In genomic region chr17:31915756-31916460, GRCm38 (mm10) we compare ENCODE assay signal across 9 mouse cellular contexts.
A peak's percentile ranks its signal among the peaks of the same experiment; 100 is the strongest.
DNase-seq lines count a peak whose midpoint lies in the region; ATAC-seq and TF ChIP-seq lines count a peak whose summit lies in the region.
"Had no signal": no experiment of that assay in that cellular context is flagged by ENCODE, and none has a peak within 500 bp of the region (broad histone marks: within the 10 kb centered on the region; RNA-seq: fewer than 3 reads in every experiment).

No protein-coding gene starts in this region.

- H3K4me2 ChIP-seq in hindbrain, embryonic 12.5 days (replicated peaks): no peak overlapping the region

- TF ChIP-seq CTCF in C2C12 (IDR thresholded peaks at IDR 0.05; ENCODE audit: control insufficient read depth, insufficient read depth, insufficient read length): no peak

- H3K9ac ChIP-seq in hindbrain, embryonic 12.5 days: no peak overlapping the region

- no peaks in the 10 kb centered on the region for H3K36me3 ChIP-seq in C2C12 (ENCODE audit: control insufficient read depth, insufficient read depth)
- no peaks in the 10 kb centered on the region for H3K36me3 ChIP-seq in hindbrain, embryonic 12.5 days

- no peak overlapping the region for H3K27ac ChIP-seq in hindbrain, embryonic 12.5 days
- H3K27ac ChIP-seq: layer of hippocampus, adult 2 months had no signal

- H3K4me3 ChIP-seq in C2C12 (ENCODE audit: insufficient read depth, poor library complexity, severe bottlenecking): no peak overlapping the region
- no peak overlapping the region for H3K4me3 ChIP-seq in hindbrain, embryonic 12.5 days
- H3K4me3 ChIP-seq: layer of hippocampus, adult 2 months had no signal

- ATAC-seq in hindbrain, embryonic 12.5 days (ENCODE audit: low FRiP score): no peak

- no peaks in the 10 kb centered on the region for H3K79me3 ChIP-seq in C2C12 (ENCODE audit: low read depth)

- DNase-seq in gastrocnemius, adult 18-20 months (ENCODE audit: low spot score): peak; percentile 59
- DNase-seq in gastrocnemius, postnatal 4 days (ENCODE audit: low spot score in 2 of 2): no peak
- DNase-seq in kidney, adult 18-20 months: peak; percentile 64
- DNase-seq in lung, adult 18-20 months: peak; percentile 92 to 94
- no peak for DNase-seq in left cerebral cortex, postnatal 14 days (ENCODE audit: low spot score in 2 of 2)
- no peak for DNase-seq in left cerebral cortex, postnatal 36 days (ENCODE audit: low spot score in 2 of 2)

- WGBS in hindbrain, embryonic 12.5 days: 79% methylated on average over 18 of the region's 18 CpGs

- no peaks in the 10 kb centered on the region for H3K79me2 ChIP-seq in C2C12 (ENCODE audit: control insufficient read depth, insufficient read depth)

- no peak overlapping the region for H3ac ChIP-seq in C2C12 (ENCODE audit: control insufficient read depth, insufficient read length, low read depth)

- H3K4me1 ChIP-seq in hindbrain, embryonic 12.5 days: peaks cover 19% of the 10 kb centered on the region

- no peaks in the 10 kb centered on the region for H3K27me3 ChIP-seq in C2C12 (ENCODE audit: control insufficient read depth, insufficient read depth, insufficient read length)
- H3K27me3 ChIP-seq in hindbrain, embryonic 12.5 days: no peaks in the 10 kb centered on the region

- intact Hi-C loops in left cerebral cortex, postnatal 14 days (cut with DNase I): no loop called here
- intact Hi-C loops in left cerebral cortex, postnatal 36 days (cut with DNase I): no loop called here

- no peaks in the 10 kb centered on the region for H3K9me3 ChIP-seq in hindbrain, embryonic 12.5 days (replicated peaks)

TF ChIP-seq in C2C12, 6 proteins besides CTCF, POLR2A, EP300 and RAD21:
- no peak for TF ChIP-seq MAX (IDR thresholded peaks at IDR 0.05)
- TF ChIP-seq MYOG (IDR thresholded peaks at IDR 0.05; ENCODE audit: control insufficient read depth, extremely low read depth, insufficient read length): no peak
- no peak for TF ChIP-seq USF1 (IDR thresholded peaks at IDR 0.05; ENCODE audit: low read depth)
- no peak for TF ChIP-seq FOSL1 (IDR thresholded peaks at IDR 0.05; ENCODE audit: insufficient read depth, low read length, poor library complexity, severe bottlenecking)
- no peak for TF ChIP-seq CEBPB (IDR thresholded peaks at IDR 0.05; ENCODE audit: low read depth)
- TF ChIP-seq MYOD1 (IDR thresholded peaks at IDR 0.05; ENCODE audit: control insufficient read depth, insufficient read length, low read depth): peak; percentile 99
TF ChIP-seq in C2C12: peak in this region for 1.

Comparison
In these comparisons a context has a peak if more than half of its experiments do, and no peak if none do; other contexts are left out.
1. DNase-seq: peak in gastrocnemius, adult 18-20 months (single experiment), kidney, adult 18-20 months (single experiment) and lung, adult 18-20 months (2 of 2); none in gastrocnemius, postnatal 4 days (0 of 2), left cerebral cortex, postnatal 14 days (0 of 2) and left cerebral cortex, postnatal 36 days (0 of 2).